Mouse (Mus musculus) MEL (cell line): ENCODE results near the gene Uggt2. TPM values are rescaled to one million over a fixed set of nuclear protein-coding genes. Genes with fewer than 3 reads are reported as not detected.
A peak's percentile ranks its signal among the peaks of the same experiment; 100 is the strongest.

Experiments
- DNase-seq: peaks from one replicate; pipeline ENCODE4 v3.0.0; 2011; ENCODE audit warnings: low read depth, low spot score
- H3K27ac ChIP-seq: 2 replicates; pipeline ENCODE4 v1.5.1; 2012; ENCODE audit warnings: low read depth, mild to moderate bottlenecking, control low read depth, low read length, moderate library complexity; ENCODE audit not compliant: control insufficient read depth
- H3K27me3 ChIP-seq, 2 experiments: fragments of 150-350 bp in 1 of 2; sonication (generic) in 1 of 2; 2 replicates each; pipeline ENCODE4 v1.6.1; 2012; ENCODE audit warnings: low read length in 2 of 2, mild to moderate bottlenecking in 2 of 2, improper control_type of control experiment in 1 of 2, moderate library complexity in 1 of 2; ENCODE audit not compliant: insufficient read depth in 2 of 2, control insufficient read depth in 1 of 2
- H3K36me3 ChIP-seq, 2 experiments: 2 replicates each; pipeline ENCODE4 v1.6.1; 2012 to 2014; ENCODE audit warnings: low read length in 2 of 2, improper control_type of control experiment in 1 of 2, inconsistent platforms in 1 of 2, mild to moderate bottlenecking in 1 of 2; ENCODE audit not compliant: insufficient read depth in 2 of 2, control insufficient read depth in 1 of 2
- H3K4me1 ChIP-seq, 2 experiments: fragments of 150-350 bp in 1 of 2; sonication (generic) in 1 of 2; 2 replicates each; pipeline ENCODE4 v1.6.1; 2012; ENCODE audit warnings: low read length in 2 of 2, improper control_type of control experiment in 1 of 2, mild to moderate bottlenecking in 1 of 2; ENCODE audit not compliant: insufficient read depth in 2 of 2, control insufficient read depth in 1 of 2
- H3K4me3 ChIP-seq, 2 experiments: fragments of 150-350 bp in 1 of 2; sonication (generic) in 1 of 2; 2 replicates each; pipeline ENCODE4 v1.5.1; 2012; ENCODE audit warnings: low read depth in 2 of 2, low read length in 2 of 2, mild to moderate bottlenecking in 2 of 2, moderate library complexity in 2 of 2, control low read depth in 1 of 2, improper control_type of control experiment in 1 of 2; ENCODE audit not compliant: control insufficient read depth in 1 of 2, insufficient read depth in 1 of 2
- H3K79me2 ChIP-seq: 2 replicates; pipeline ENCODE4 v1.6.1; 2012; ENCODE audit warnings: mild to moderate bottlenecking, low read length, moderate library complexity; ENCODE audit not compliant: control insufficient read depth, poor library complexity, insufficient read depth
- H3K9ac ChIP-seq: 2 replicates; pipeline ENCODE4 v1.6.1; 2012; ENCODE audit warnings: low read depth, mild to moderate bottlenecking, control low read depth, low read length, moderate library complexity; ENCODE audit not compliant: control insufficient read depth, poor library complexity, severe bottlenecking
- H3K9me3 ChIP-seq: fragments of 150-350 bp; sonication (generic); replicated peaks from 2 replicates; pipeline ENCODE4 v1.6.1; 2012; ENCODE audit warnings: mild to moderate bottlenecking, low read length, improper control_type of control experiment, moderate library complexity; ENCODE audit not compliant: insufficient read depth
- BHLHE40 ChIP-seq: IDR thresholded peaks from 2 replicates; pipeline ENCODE4 v1.6.1; 2012; ENCODE audit warnings: low read depth, mild to moderate bottlenecking, inconsistent platforms, low read length, improper control_type of control experiment, borderline replicate concordance
- CHD1 ChIP-seq: IDR thresholded peaks from 2 replicates; pipeline ENCODE4 v1.6.1; 2012; ENCODE audit warnings: low read depth, mild to moderate bottlenecking, inconsistent platforms, low read length, improper control_type of control experiment
- CTCF ChIP-seq, 3 experiments: IDR thresholded peaks in 2 of 3; conservative IDR thresholded peaks in 1 of 3; 2 replicates each; pipeline ENCODE4 v1.5.1; 2011 to 2012; ENCODE audit warnings: low read length in 3 of 3, low read depth in 2 of 3, mild to moderate bottlenecking in 2 of 3, improper control_type of control experiment in 1 of 3, inconsistent platforms in 1 of 3, mixed read lengths in 1 of 3, moderate library complexity in 1 of 3; ENCODE audit not compliant: control insufficient read depth in 1 of 3, insufficient read depth in 1 of 3, poor library complexity in 1 of 3, severe bottlenecking in 1 of 3
- E2F4 ChIP-seq: IDR thresholded peaks from 2 replicates; pipeline ENCODE4 v1.6.1; 2011; ENCODE audit warnings: low read depth, low read length, improper control_type of control experiment, borderline replicate concordance
- ELF1 ChIP-seq: IDR thresholded peaks from 2 replicates; pipeline ENCODE4 v1.6.1; 2014; ENCODE audit warnings: low read depth, mild to moderate bottlenecking, inconsistent platforms, low read length, improper control_type of control experiment, moderate library complexity
- EP300 ChIP-seq, 2 experiments: IDR thresholded peaks; 2 replicates each; pipeline ENCODE4 v1.6.1; 2011; ENCODE audit warnings: improper control_type of control experiment in 2 of 2, low read length in 2 of 2, low read depth in 1 of 2, mild to moderate bottlenecking in 1 of 2
- ETS1 ChIP-seq: IDR thresholded peaks from 2 replicates; pipeline ENCODE4 v1.6.1; 2012; ENCODE audit warnings: low read depth, mild to moderate bottlenecking, inconsistent platforms, low read length, improper control_type of control experiment, moderate library complexity
- GABPA ChIP-seq: IDR thresholded peaks from 2 replicates; pipeline ENCODE4 v1.6.1; 2012; ENCODE audit warnings: low read depth, mild to moderate bottlenecking, inconsistent platforms, low read length, improper control_type of control experiment, moderate library complexity
- HCFC1 ChIP-seq: IDR thresholded peaks from 2 replicates; pipeline ENCODE4 v1.6.1; 2012; ENCODE audit warnings: low read depth, mild to moderate bottlenecking, inconsistent platforms, low read length, improper control_type of control experiment, moderate library complexity
- MYC ChIP-seq: IDR thresholded peaks from 2 replicates; pipeline ENCODE4 v1.6.1; 2011; ENCODE audit warnings: low read depth, mild to moderate bottlenecking, low read length, improper control_type of control experiment, moderate library complexity
- NELFE ChIP-seq: IDR thresholded peaks from 2 replicates; pipeline ENCODE4 v1.6.1; 2011; ENCODE audit warnings: low read depth, low read length, improper control_type of control experiment
- POLR2AphosphoS2 ChIP-seq: IDR thresholded peaks from 2 replicates; pipeline ENCODE4 v1.6.1; 2011; ENCODE audit warnings: low read length, improper control_type of control experiment
- POLR2AphosphoS5 ChIP-seq: IDR thresholded peaks from 2 replicates; pipeline ENCODE4 v1.6.1; 2012; ENCODE audit warnings: low read depth, borderline replicate concordance, mild to moderate bottlenecking, inconsistent platforms, low read length, moderate library complexity, mixed read lengths
- RAD21 ChIP-seq: IDR thresholded peaks from 2 replicates; pipeline ENCODE4 v1.6.1; 2011; ENCODE audit warnings: mild to moderate bottlenecking, low read depth, low read length, improper control_type of control experiment
- RCOR1 ChIP-seq: IDR thresholded peaks from 2 replicates; pipeline ENCODE4 v1.6.1; 2012; ENCODE audit warnings: low read depth, mild to moderate bottlenecking, inconsistent platforms, low read length, improper control_type of control experiment
- SIN3A ChIP-seq: IDR thresholded peaks from 2 replicates; pipeline ENCODE4 v1.6.1; 2012; ENCODE audit warnings: low read length, improper control_type of control experiment, inconsistent platforms
- TAL1 ChIP-seq: IDR thresholded peaks from 2 replicates; pipeline ENCODE4 v1.6.1; 2012; ENCODE audit warnings: mild to moderate bottlenecking, inconsistent platforms, low read length, moderate library complexity, mixed read lengths
- TCF12 ChIP-seq: IDR thresholded peaks from 2 replicates; pipeline ENCODE4 v1.6.1; 2014; ENCODE audit warnings: low read depth, mild to moderate bottlenecking, inconsistent platforms, low read length, improper control_type of control experiment, moderate library complexity
- UBTF ChIP-seq: IDR thresholded peaks from 2 replicates; pipeline ENCODE4 v1.6.1; 2012; ENCODE audit warnings: low read depth, mild to moderate bottlenecking, inconsistent platforms, low read length, improper control_type of control experiment, moderate library complexity, borderline replicate concordance; ENCODE audit not compliant: insufficient read depth
- USF1 ChIP-seq: IDR thresholded peaks from 2 replicates; pipeline ENCODE4 v1.6.1; 2014; ENCODE audit warnings: low read depth, mild to moderate bottlenecking, inconsistent platforms, low read length, improper control_type of control experiment, moderate library complexity
- polyA plus RNA-seq, 2 experiments: library from polyadenylated mRNA; stranded (reverse) in 1 of 2; unstranded in 1 of 2; fragments of >175 nt in 1 of 2; fragments of >200 nt in 1 of 2; gene quantifications; 2 replicates each; pipeline versions ENCODE4 v1.2.1 to v1.2.4; 2012; ENCODE audit warnings: low replicate concordance in 2 of 2, low read depth in 1 of 2; ENCODE audit not compliant: insufficient read length in 2 of 2, insufficient read depth in 1 of 2, missing spikeins in 1 of 2
- total RNA-seq: library from RNA; depleted of rRNA; stranded (reverse); fragments of 300-350 nt; gene quantifications from 2 replicates; pipeline ENCODE4 v1.2.3, GENCODE M21; 2012; rRNA removed

Uggt2 gene
- total and polyA plus RNA-seq, 3 experiments, result 0.23 to 0.31 TPM; not detected in 1

- H3K4me1 ChIP-seq, result no peaks in the 10 kb centered on the region
- peak; percentile 23 for DNase-seq
- no peaks in the 10 kb centered on the region for H3K9me3 ChIP-seq
- H3K9ac ChIP-seq, result peak overlapping the region; percentile 87
- no peak overlapping the region for H3K27ac ChIP-seq
- H3K4me3 ChIP-seq, result peak overlapping the region; percentile 79 to 93
- H3K27me3 ChIP-seq, result no peaks in the 10 kb centered on the region
- peaks cover 0 to 6% of the 10 kb centered on the region in 2 experiments; a peak in 2 of 4 replicates for H3K36me3 ChIP-seq
- no peak for TF ChIP-seq CTCF (IDR thresholded peaks at IDR 0.05 in 2 of 3, conservative IDR thresholded peaks at IDR 0.05 in 1 of 3; ENCODE audit: control insufficient read depth in 1 of 3, insufficient read depth in 1 of 3, low read depth in 2 of 3, low read length in 3 of 3, poor library complexity in 1 of 3, severe bottlenecking in 1 of 3)
- TF ChIP-seq SIN3A, result no peak
- no peak for TF ChIP-seq TAL1
- no peak for TF ChIP-seq USF1
- no peak for TF ChIP-seq CHD1
- no peak for TF ChIP-seq NELFE
- no peak for TF ChIP-seq HCFC1
- no peak for TF ChIP-seq MYC
- no peak for TF ChIP-seq ELF1
- no peak for TF ChIP-seq UBTF
- peaks cover 19% of the 10 kb centered on the region for H3K79me2 ChIP-seq
These were observed 162.3 kb downstream of the Uggt2 start for GRCm38 (mm10) chr14:118936952-118937351.

- H3K9me3 ChIP-seq, result no peaks in the 10 kb centered on the region
- H3K27ac ChIP-seq, result no peak overlapping the region
- H3K79me2 ChIP-seq, result peaks cover 18% of the 10 kb centered on the region
- no peak overlapping the region for H3K9ac ChIP-seq
- no peak for DNase-seq
- peaks cover 0 to 6% of the 10 kb centered on the region in 2 experiments; a peak in 2 of 4 replicates for H3K36me3 ChIP-seq
- no peak for TF ChIP-seq RCOR1
- TF ChIP-seq USF1, result no peak
- TF ChIP-seq MYC, result no peak
- TF ChIP-seq GABPA, result no peak
- no peak for TF ChIP-seq NELFE
- no peak for TF ChIP-seq E2F4
- TF ChIP-seq TCF12, result no peak
- TF ChIP-seq BHLHE40, result no peak
- TF ChIP-seq SIN3A, result no peak
- no peak for TF ChIP-seq POLR2AphosphoS2
- no peak for TF ChIP-seq POLR2AphosphoS5
- no peak for TF ChIP-seq RAD21
- no peak for TF ChIP-seq ETS1
- TF ChIP-seq EP300 (IDR thresholded peaks at IDR 0.05; ENCODE audit: low read depth in 1 of 2, low read length in 2 of 2), result no peak
- TF ChIP-seq, all 39 proteins: peak for 0
- Histone ChIP-seq H3K4me1 (no peaks in the 10 kb centered on the region; a peak in 1 of 4 replicates), H3K4me3 (no peak overlapping the region), H3K27me3 (no peaks in the 10 kb centered on the region)
These were observed 163.0 kb downstream of the Uggt2 start for GRCm38 (mm10) chr14:118936236-118936635.

Other genes with a start within 250 kb of the Uggt2 start
- 0.29 and 0.35 TPM in 2 replicates for gene Dzip1, start 174.0 kb downstream of the Uggt2 start, total RNA-seq
- 1 to 10 TPM in 1 of 2 experiments, not detected in 1; 1.8 TPM for gene Dzip1, start 174.0 kb downstream of the Uggt2 start, polyA plus RNA-seq
- 14.3 and 18.5 TPM in 2 replicates for gene Dnajc3, start 161.5 kb downstream of the Uggt2 start, total RNA-seq
- gene Dnajc3, start 161.5 kb downstream of the Uggt2 start, polyA plus RNA-seq, result 10 to 100 TPM in 1 of 2 experiments, not detected in 1; 12.7 TPM
- gene Hs6st3, start 38.9 kb upstream of the Uggt2 start, total RNA-seq, result not detected in 2 replicates
- gene Hs6st3, start 38.9 kb upstream of the Uggt2 start, polyA plus RNA-seq, result not detected